Mouse (Mus musculus) stomach, postnatal 0 days (tissue): Measurements from ENCODE around the gene Pdcd6ip. TPM values are rescaled to one million over a fixed set of nuclear protein-coding genes. Genes with fewer than 3 reads are reported as not detected.
"Not testable (repeated sequence)": the region's sequence is repeated elsewhere in the genome, so short reads cannot be mapped to it uniquely, and the experiment has no call there.

ENCODE experiments used
- ATAC-seq: fragments of 200-750 bp; cut with Nextera tagmentation; 2 replicates; pipeline ENCODE4 v1.8.0; 2017; ENCODE audit not compliant: low FRiP score, low TSS enrichment
- DNase-seq: peaks from one replicate; pipeline ENCODE4 v3.0.0-alpha.2; 2016; ENCODE audit warnings: low spot score
- H3K27ac ChIP-seq: fragments of 300-500 bp; sonication (generic); replicated peaks from 2 replicates; pipeline ENCODE4 v1.5.1; 2014; ENCODE audit warnings: mild to moderate bottlenecking, control low read depth
- H3K27me3 ChIP-seq: fragments of 300-500 bp; sonication (generic); 2 replicates; pipeline ENCODE4 v1.6.1; 2014; ENCODE audit warnings: low read length; ENCODE audit not compliant: control insufficient read depth, insufficient read depth
- H3K36me3 ChIP-seq: fragments of 300-500 bp; sonication (generic); 2 replicates; pipeline ENCODE4 v1.6.1; 2014; ENCODE audit warnings: low read length, mixed read lengths; ENCODE audit not compliant: control insufficient read depth, insufficient read depth
- H3K4me1 ChIP-seq: fragments of 300-500 bp; sonication (generic); replicated peaks from 2 replicates; pipeline ENCODE4 v1.6.1; 2014; ENCODE audit warnings: antibody characterized with exemption; ENCODE audit not compliant: control insufficient read depth, insufficient read depth
- H3K4me2 ChIP-seq: fragments of 300-500 bp; sonication (generic); replicated peaks from 2 replicates; pipeline ENCODE4 v1.6.1; 2014; ENCODE audit warnings: low read depth, mild to moderate bottlenecking, control low read depth, moderate library complexity
- H3K4me3 ChIP-seq: fragments of 300-500 bp; sonication (generic); 2 replicates; pipeline ENCODE4 v1.5.1; 2014; ENCODE audit warnings: low read depth, low read length, control low read depth
- H3K9ac ChIP-seq: fragments of 300-500 bp; sonication (generic); 2 replicates; pipeline ENCODE4 v1.6.1; 2014; ENCODE audit warnings: mild to moderate bottlenecking, low read length, control low read depth, mixed read lengths
- H3K9me3 ChIP-seq: fragments of 300-500 bp; sonication (generic); 2 replicates; pipeline ENCODE4 v1.6.1; 2016; ENCODE audit warnings: low read length; ENCODE audit not compliant: control insufficient read depth
- CTCF ChIP-seq: IDR thresholded peaks from 2 replicates; pipeline ENCODE4 v1.5.1; 2016; ENCODE audit warnings: antibody characterized with exemption, low read depth, mild to moderate bottlenecking, moderate library complexity
- EP300 ChIP-seq: optimal IDR thresholded peaks from 2 replicates; pipeline ENCODE3; 2016; ENCODE audit warnings: antibody characterized with exemption
- WGBS: fragments of 180-500 bp; shearing (Covaris S2); extraction: QIAGEN DNeasy Blood & Tissue Kit; methylation state at CpG from one replicate; pipeline ENCODE4 v1.1.7; 2014; 5-methylcytosine and 5-hydroxymethylcytosine counted together
- polyA plus RNA-seq: library from polyadenylated mRNA; unstranded; fragments of >200 nt; fragmentation: Nextera tagmentation; extraction: Ambion mirVana; gene quantifications from 2 replicates; pipeline ENCODE4 v1.2.1, GENCODE M21; 2015

The Pdcd6ip gene
- polyA plus RNA-seq, 1 experiment from 2014 or later = 69.4 TPM

DNA sequence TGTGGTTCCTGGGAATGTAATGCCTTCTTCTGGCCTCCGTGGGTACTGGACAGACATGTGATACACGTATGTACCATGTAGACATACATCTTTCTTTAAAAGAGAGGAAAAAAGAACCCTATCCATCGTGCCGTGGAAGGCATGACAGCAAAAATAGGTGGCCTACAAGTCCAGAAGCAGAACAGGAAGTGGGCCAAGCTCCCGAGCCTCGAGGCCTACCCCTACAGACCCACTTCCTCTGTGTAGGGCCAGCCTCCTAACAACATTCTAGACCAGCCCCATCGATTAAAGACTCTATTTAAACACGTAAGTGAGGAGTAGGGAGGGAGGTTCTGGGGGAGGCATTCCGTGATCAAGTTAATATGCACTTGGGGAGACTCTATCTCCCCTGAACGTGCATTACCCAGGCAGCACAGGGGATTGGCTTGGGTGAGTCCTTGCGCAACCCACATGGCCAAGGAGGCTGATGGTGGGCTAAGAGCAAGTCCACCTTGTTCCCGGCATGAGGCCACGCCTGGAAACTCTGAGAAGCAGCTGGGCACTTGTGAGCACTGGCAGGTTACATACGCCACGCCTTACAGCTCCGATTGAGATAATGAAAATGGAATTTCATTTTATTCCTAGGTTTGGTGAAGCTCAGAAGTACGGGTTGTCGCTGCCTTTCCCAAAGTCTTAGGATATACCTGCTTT is 19.1 kb upstream of the Pdcd6ip start:
- H3K4me3 ChIP-seq = no peak overlapping the region
- no peak overlapping the region for H3K27ac ChIP-seq
- 67% methylated on average over 18 of the region's 18 CpGs for WGBS
- H3K4me1 ChIP-seq = no peaks in the 10 kb centered on the region
- H3K9ac ChIP-seq = no peak overlapping the region
- TF ChIP-seq CTCF = no peak
- no peak for TF ChIP-seq EP300
- no peaks in the 10 kb centered on the region for H3K9me3 ChIP-seq
- DNase-seq = peak; percentile 34
- H3K27me3 ChIP-seq = no peaks in the 10 kb centered on the region
- H3K36me3 ChIP-seq = no peaks in the 10 kb centered on the region
- H3K4me2 ChIP-seq = no peak overlapping the region
- ATAC-seq = peak; percentile 67

DNA sequence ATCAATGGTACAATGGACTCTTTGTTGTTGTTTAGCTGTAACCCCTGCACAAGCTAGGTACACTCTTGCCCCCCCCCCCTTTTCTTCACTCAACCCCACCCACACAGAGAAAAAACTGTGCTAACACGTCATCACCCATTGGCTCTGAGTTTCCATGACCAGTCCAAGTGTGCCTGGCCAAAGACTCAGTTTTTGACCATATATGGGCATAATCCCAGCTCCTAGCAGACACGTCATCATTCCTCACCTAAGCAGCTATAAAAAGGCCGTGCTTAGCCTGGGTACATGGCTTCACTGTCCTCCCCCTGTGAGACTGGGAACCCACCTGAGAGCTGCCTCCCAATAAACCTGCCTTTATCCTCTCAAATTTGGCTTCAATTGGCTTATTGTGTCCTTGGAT is 18.1 kb upstream of the Pdcd6ip start:
- DNase-seq = no peak
- no peak for ATAC-seq

DNA sequence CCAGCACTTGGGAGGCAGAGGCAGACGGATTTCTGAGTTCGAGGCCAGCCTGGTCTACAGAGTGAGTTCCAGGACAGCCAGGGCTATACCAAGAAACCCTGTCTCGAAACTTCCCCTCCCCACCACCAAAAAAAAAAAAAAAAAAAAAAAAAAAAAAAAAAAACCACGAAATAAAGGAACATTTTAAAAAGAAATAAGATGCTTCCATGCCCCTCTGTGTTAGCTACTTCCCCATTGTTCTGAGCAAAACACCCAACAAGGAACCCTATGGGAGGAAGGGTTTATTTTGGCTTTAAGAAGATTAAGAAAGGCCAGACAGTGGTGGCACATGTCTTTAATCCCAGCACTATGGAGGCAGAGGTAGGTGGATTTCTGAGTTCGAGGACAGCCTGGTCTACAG is 17.6 kb upstream of the Pdcd6ip start:
- not testable (repeated sequence) for H3K4me1 ChIP-seq, H3K9ac ChIP-seq, H3K36me3 ChIP-seq, H3K4me2 ChIP-seq, DNase-seq, H3K27me3 ChIP-seq, H3K4me3 ChIP-seq, H3K27ac ChIP-seq, ATAC-seq, H3K9me3 ChIP-seq
- WGBS = 89% methylated on average over 5 of the region's 5 CpGs

More for the DNA sequence above, 18.1 kb upstream of the Pdcd6ip start:
- Histone ChIP-seq H3K27me3 (no peaks in the 10 kb centered on the region), H3K4me1 (no peaks in the 10 kb centered on the region), H3K36me3 (no peaks in the 10 kb centered on the region), H3K4me2 (no peak overlapping the region), H3K9me3 (no peaks in the 10 kb centered on the region), H3K4me3 (no peak overlapping the region), H3K27ac (no peak overlapping the region), H3K9ac (no peak overlapping the region)
- WGBS = 49% methylated on average over 3 of the region's 3 CpGs
- TF ChIP-seq CTCF (no peak), EP300 (no peak)

DNA sequence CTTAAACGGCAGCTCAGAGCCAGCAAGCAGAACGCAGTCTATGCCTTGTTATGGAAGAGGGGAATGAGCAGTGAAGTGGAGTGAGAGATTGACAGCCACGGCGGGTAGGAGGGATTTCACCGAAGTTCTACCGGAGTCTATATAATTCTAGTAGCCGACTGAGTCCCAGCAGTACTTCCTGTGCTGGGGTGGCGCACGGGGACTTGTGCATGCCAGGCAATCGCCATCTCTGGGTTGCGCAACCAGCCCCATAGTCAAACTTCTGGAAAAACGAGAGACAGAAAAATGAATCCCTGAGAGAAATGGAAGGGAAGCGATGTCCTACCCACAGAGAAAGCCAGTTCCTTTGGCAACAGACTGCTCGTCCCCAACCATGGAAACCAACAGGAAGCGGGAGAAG is 16.6 kb upstream of the Pdcd6ip start:
- H3K9me3 ChIP-seq = no peaks in the 10 kb centered on the region
- H3K4me3 ChIP-seq = no peak overlapping the region
- TF ChIP-seq CTCF = no peak
- no peak for TF ChIP-seq EP300
- H3K27ac ChIP-seq = no peak overlapping the region
- 74% methylated on average over 15 of the region's 15 CpGs for WGBS
- no peak for ATAC-seq
- no peak overlapping the region for H3K9ac ChIP-seq
- DNase-seq = no peak
- H3K36me3 ChIP-seq = no peaks in the 10 kb centered on the region
- H3K4me2 ChIP-seq = no peak overlapping the region
- H3K27me3 ChIP-seq = no peaks in the 10 kb centered on the region
- no peaks in the 10 kb centered on the region for H3K4me1 ChIP-seq

DNA sequence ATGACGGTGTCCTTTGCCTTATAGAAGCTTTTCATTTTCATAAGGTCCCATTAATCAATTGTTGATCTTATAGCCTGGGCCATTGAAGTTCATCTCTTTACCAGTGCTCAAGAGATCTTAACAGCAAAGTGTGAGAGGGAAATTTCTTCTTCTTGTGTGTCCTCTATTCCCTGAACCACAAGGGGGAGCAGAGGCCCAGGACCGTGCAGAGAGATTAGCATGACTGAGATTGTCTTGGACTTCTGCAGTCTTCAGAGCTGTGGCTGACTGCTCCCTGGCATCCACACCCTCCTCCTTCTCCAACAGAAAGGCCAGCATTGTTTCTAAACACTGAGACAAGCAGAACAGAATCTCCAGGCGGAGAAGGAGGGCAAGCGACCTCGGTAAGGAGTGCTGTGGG is 11.0 kb upstream of the Pdcd6ip start:
- Histone ChIP-seq H3K4me1 (no peaks in the 10 kb centered on the region), H3K9ac (no peak overlapping the region), H3K4me3 (no peak overlapping the region), H3K4me2 (no peak overlapping the region), H3K9me3 (no peaks in the 10 kb centered on the region), H3K27ac (no peak overlapping the region), H3K27me3 (no peaks in the 10 kb centered on the region), H3K36me3 (no peaks in the 10 kb centered on the region)
- WGBS = 39% methylated on average over 5 of the region's 5 CpGs
- TF ChIP-seq EP300 = no peak
- peak; percentile 85 for TF ChIP-seq CTCF
- DNase-seq (peak; percentile 46), ATAC-seq (peak; percentile 69; the same call in 1 of the 2 replicates)

DNA sequence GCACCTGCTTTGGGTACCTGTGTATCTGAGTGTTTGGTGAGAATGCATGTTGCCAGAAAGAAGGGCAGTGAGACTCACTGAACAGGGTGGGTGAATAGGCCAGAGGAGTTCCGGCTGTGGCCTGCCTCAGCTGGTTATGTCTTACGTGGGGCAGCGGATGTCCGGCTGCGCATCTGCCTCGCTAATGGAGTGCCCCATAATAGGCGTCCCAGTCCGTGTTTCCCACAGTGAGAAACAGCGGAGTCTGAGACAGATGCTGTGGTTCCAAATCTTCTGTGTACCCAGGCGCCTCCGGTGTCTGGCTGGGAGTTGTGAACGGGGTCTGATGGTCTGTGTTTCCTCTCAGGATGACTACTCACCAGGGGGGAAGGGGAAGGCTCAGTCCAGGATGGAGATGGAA is 2.8 kb upstream of the Pdcd6ip start:
- TF ChIP-seq EP300 = no peak
- no peak for TF ChIP-seq CTCF
- H3K9me3 ChIP-seq = no peaks in the 10 kb centered on the region
- no peak overlapping the region for H3K4me3 ChIP-seq
- ATAC-seq = no peak
- no peaks in the 10 kb centered on the region for H3K4me1 ChIP-seq
- no peaks in the 10 kb centered on the region for H3K27me3 ChIP-seq
- H3K4me2 ChIP-seq = no peak overlapping the region
- WGBS = 71% methylated on average over 12 of the region's 12 CpGs
- no peak for DNase-seq
- H3K9ac ChIP-seq = no peak overlapping the region
- no peaks in the 10 kb centered on the region for H3K36me3 ChIP-seq
- no peak overlapping the region for H3K27ac ChIP-seq
